Mouse (Mus musculus) MEL (cell line): ENCODE data around the gene Etv4. TPM values are rescaled to one million over a fixed set of nuclear protein-coding genes. Genes with fewer than 3 reads are reported as not detected.
A peak's percentile ranks its signal among the peaks of the same experiment; 100 is the strongest.

Source experiments
- DNase-seq: peaks from one replicate; pipeline ENCODE4 v3.0.0; 2011; ENCODE audit warnings: low read depth, low spot score
- H3K27ac ChIP-seq: 2 replicates; pipeline ENCODE4 v1.5.1; 2012; ENCODE audit warnings: low read depth, mild to moderate bottlenecking, control low read depth, low read length, moderate library complexity; ENCODE audit not compliant: control insufficient read depth
- H3K27me3 ChIP-seq, 2 experiments: fragments of 150-350 bp in 1 of 2; sonication (generic) in 1 of 2; 2 replicates each; pipeline ENCODE4 v1.6.1; 2012; ENCODE audit warnings: low read length in 2 of 2, mild to moderate bottlenecking in 2 of 2, improper control_type of control experiment in 1 of 2, moderate library complexity in 1 of 2; ENCODE audit not compliant: insufficient read depth in 2 of 2, control insufficient read depth in 1 of 2
- H3K36me3 ChIP-seq, 2 experiments: 2 replicates each; pipeline ENCODE4 v1.6.1; 2012 to 2014; ENCODE audit warnings: low read length in 2 of 2, improper control_type of control experiment in 1 of 2, inconsistent platforms in 1 of 2, mild to moderate bottlenecking in 1 of 2; ENCODE audit not compliant: insufficient read depth in 2 of 2, control insufficient read depth in 1 of 2
- H3K4me1 ChIP-seq, 2 experiments: fragments of 150-350 bp in 1 of 2; sonication (generic) in 1 of 2; 2 replicates each; pipeline ENCODE4 v1.6.1; 2012; ENCODE audit warnings: low read length in 2 of 2, improper control_type of control experiment in 1 of 2, mild to moderate bottlenecking in 1 of 2; ENCODE audit not compliant: insufficient read depth in 2 of 2, control insufficient read depth in 1 of 2
- H3K4me3 ChIP-seq, 2 experiments: fragments of 150-350 bp in 1 of 2; sonication (generic) in 1 of 2; 2 replicates each; pipeline ENCODE4 v1.5.1; 2012; ENCODE audit warnings: low read depth in 2 of 2, low read length in 2 of 2, mild to moderate bottlenecking in 2 of 2, moderate library complexity in 2 of 2, control low read depth in 1 of 2, improper control_type of control experiment in 1 of 2; ENCODE audit not compliant: control insufficient read depth in 1 of 2, insufficient read depth in 1 of 2
- H3K79me2 ChIP-seq: 2 replicates; pipeline ENCODE4 v1.6.1; 2012; ENCODE audit warnings: mild to moderate bottlenecking, low read length, moderate library complexity; ENCODE audit not compliant: control insufficient read depth, poor library complexity, insufficient read depth
- H3K9ac ChIP-seq: 2 replicates; pipeline ENCODE4 v1.6.1; 2012; ENCODE audit warnings: low read depth, mild to moderate bottlenecking, control low read depth, low read length, moderate library complexity; ENCODE audit not compliant: control insufficient read depth, poor library complexity, severe bottlenecking
- H3K9me3 ChIP-seq: fragments of 150-350 bp; sonication (generic); replicated peaks from 2 replicates; pipeline ENCODE4 v1.6.1; 2012; ENCODE audit warnings: mild to moderate bottlenecking, low read length, improper control_type of control experiment, moderate library complexity; ENCODE audit not compliant: insufficient read depth
- BHLHE40 ChIP-seq: IDR thresholded peaks from 2 replicates; pipeline ENCODE4 v1.6.1; 2012; ENCODE audit warnings: low read depth, mild to moderate bottlenecking, inconsistent platforms, low read length, improper control_type of control experiment, borderline replicate concordance
- CHD2 ChIP-seq: IDR thresholded peaks from 2 replicates; pipeline ENCODE4 v1.6.1; 2011; ENCODE audit warnings: low read length, improper control_type of control experiment
- ELF1 ChIP-seq: IDR thresholded peaks from 2 replicates; pipeline ENCODE4 v1.6.1; 2014; ENCODE audit warnings: low read depth, mild to moderate bottlenecking, inconsistent platforms, low read length, improper control_type of control experiment, moderate library complexity
- EP300 ChIP-seq, 2 experiments: IDR thresholded peaks; 2 replicates each; pipeline ENCODE4 v1.6.1; 2011; ENCODE audit warnings: improper control_type of control experiment in 2 of 2, low read length in 2 of 2, low read depth in 1 of 2, mild to moderate bottlenecking in 1 of 2
- GABPA ChIP-seq: IDR thresholded peaks from 2 replicates; pipeline ENCODE4 v1.6.1; 2012; ENCODE audit warnings: low read depth, mild to moderate bottlenecking, inconsistent platforms, low read length, improper control_type of control experiment, moderate library complexity
- GATA1 ChIP-seq: IDR thresholded peaks from 2 replicates; pipeline ENCODE4 v1.6.1; 2011; ENCODE audit warnings: low read depth, low read length, improper control_type of control experiment
- MAX ChIP-seq: IDR thresholded peaks from 2 replicates; pipeline ENCODE4 v1.6.1; 2011; ENCODE audit warnings: low read length, improper control_type of control experiment
- MXI1 ChIP-seq: IDR thresholded peaks from 2 replicates; pipeline ENCODE4 v1.6.1; 2011; ENCODE audit warnings: mild to moderate bottlenecking, low read depth, low read length, improper control_type of control experiment
- MYC ChIP-seq: IDR thresholded peaks from 2 replicates; pipeline ENCODE4 v1.6.1; 2011; ENCODE audit warnings: low read depth, mild to moderate bottlenecking, low read length, improper control_type of control experiment, moderate library complexity
- SIN3A ChIP-seq: IDR thresholded peaks from 2 replicates; pipeline ENCODE4 v1.6.1; 2012; ENCODE audit warnings: low read length, improper control_type of control experiment, inconsistent platforms
- TAL1 ChIP-seq: IDR thresholded peaks from 2 replicates; pipeline ENCODE4 v1.6.1; 2012; ENCODE audit warnings: mild to moderate bottlenecking, inconsistent platforms, low read length, moderate library complexity, mixed read lengths
- TBP ChIP-seq: IDR thresholded peaks from 2 replicates; pipeline ENCODE4 v1.8.0; 2011; ENCODE audit warnings: low read depth, low read length, improper control_type of control experiment
- USF2 ChIP-seq, 2 experiments: IDR thresholded peaks; 2 replicates each; pipeline ENCODE4 v1.6.1; 2011 to 2012; ENCODE audit warnings: improper control_type of control experiment in 2 of 2, low read length in 2 of 2, borderline replicate concordance in 1 of 2, inconsistent platforms in 1 of 2, low read depth in 1 of 2, mild to moderate bottlenecking in 1 of 2; ENCODE audit not compliant: insufficient read depth in 1 of 2
- ZKSCAN1 ChIP-seq: IDR thresholded peaks from 2 replicates; pipeline ENCODE4 v1.6.1; 2012; ENCODE audit warnings: low read depth, mild to moderate bottlenecking, inconsistent platforms, low read length, improper control_type of control experiment, moderate library complexity
- ZNF384 ChIP-seq: IDR thresholded peaks from 2 replicates; pipeline ENCODE4 v1.6.1; 2012; ENCODE audit warnings: low read depth, mild to moderate bottlenecking, inconsistent platforms, low read length, improper control_type of control experiment
- polyA plus RNA-seq, 2 experiments: library from polyadenylated mRNA; stranded (reverse) in 1 of 2; unstranded in 1 of 2; fragments of >175 nt in 1 of 2; fragments of >200 nt in 1 of 2; gene quantifications; 2 replicates each; pipeline versions ENCODE4 v1.2.1 to v1.2.4; 2012; ENCODE audit warnings: low replicate concordance in 2 of 2, low read depth in 1 of 2; ENCODE audit not compliant: insufficient read length in 2 of 2, insufficient read depth in 1 of 2, missing spikeins in 1 of 2
- total RNA-seq: library from RNA; depleted of rRNA; stranded (reverse); fragments of 300-350 nt; gene quantifications from 2 replicates; pipeline ENCODE4 v1.2.3, GENCODE M21; 2012

The Etv4 gene
- total and polyA plus RNA-seq, 3 experiments: 16.5 to 22.1 TPM; not detected in 1

GRCm38 (mm10) chr11:101757366-101757765 lies 27.8 kb downstream of the Etv4 start:
- peaks cover 0 to 28% of the 10 kb centered on the region in 2 experiments; a peak in 2 of 4 replicates for H3K36me3 ChIP-seq
- no peak overlapping the region for H3K27ac ChIP-seq
- DNase-seq: no peak
- H3K4me1 ChIP-seq: no peaks in the 10 kb centered on the region
- H3K9ac ChIP-seq: no peak overlapping the region
- H3K4me3 ChIP-seq: no peak overlapping the region
- TF ChIP-seq GABPA (no peak), MYC (no peak), TAL1 (no peak), CHD2 (no peak), ZKSCAN1 (no peak), MXI1 (no peak), BHLHE40 (no peak), SIN3A (no peak), ELF1 (no peak), GATA1 (no peak), USF2 (IDR thresholded peaks at IDR 0.05; ENCODE audit: borderline replicate concordance in 1 of 2, insufficient read depth in 1 of 2, low read depth in 1 of 2, low read length in 2 of 2) (no peak)
- TF ChIP-seq, all 39 proteins: peak for 0
- no peaks in the 10 kb centered on the region for H3K9me3 ChIP-seq
- no peaks in the 10 kb centered on the region for H3K27me3 ChIP-seq
- H3K79me2 ChIP-seq: no peaks in the 10 kb centered on the region

- H3K9ac ChIP-seq: no peak overlapping the region
- DNase-seq: no peak
- TF ChIP-seq ZNF384: 0 out of 2 replicates have a peak, but pooled peaks have one; percentile 7
- TF ChIP-seq EP300 (IDR thresholded peaks at IDR 0.05; ENCODE audit: low read depth in 1 of 2, low read length in 2 of 2): no peak
Measured at GRCm38 (mm10) chr11:101756616-101757015, 28.6 kb downstream of the Etv4 start.

GRCm38 (mm10) chr11:101733596-101733995 lies 51.6 kb downstream of the Etv4 start:
- Histone ChIP-seq H3K27ac (peak overlapping the region; percentile 61), H3K4me3 (peak overlapping the region; percentile 76 to 85), H3K4me1 (peaks cover 2 to 9% of the 10 kb centered on the region in 2 experiments; a peak in 2 of 4 replicates), H3K36me3 (peaks cover 10 to 11% of the 10 kb centered on the region in 2 experiments), H3K9ac (peak overlapping the region; percentile 84), H3K9me3 (no peaks in the 10 kb centered on the region), H3K27me3 (peaks cover 0 to 2% of the 10 kb centered on the region in 2 experiments; a peak in 2 of 4 replicates), H3K79me2 (peaks cover 12% of the 10 kb centered on the region)
- TF ChIP-seq MAX (0 out of 2 replicates have a peak, but pooled peaks have one; percentile 9), TBP (no peak)
- peak; percentile 59 for DNase-seq

More at GRCm38 (mm10) chr11:101756616-101757015, 28.6 kb downstream of the Etv4 start:
- Histone ChIP-seq H3K79me2 (no peaks in the 10 kb centered on the region), H3K9me3 (no peaks in the 10 kb centered on the region), H3K4me1 (no peaks in the 10 kb centered on the region), H3K27ac (no peak overlapping the region), H3K4me3 (no peak overlapping the region), H3K36me3 (peaks cover 0 to 31% of the 10 kb centered on the region in 2 experiments; a peak in 2 of 4 replicates), H3K27me3 (no peaks in the 10 kb centered on the region)
